Mouse (Mus musculus) urinary bladder, adult 18-20 months (tissue): ENCODE data around the gene Ift43.

Experiments
- DNase-seq, 2 experiments: peaks; one replicate each; pipeline ENCODE4 v3.0.0; 2022; ENCODE audit warnings: low spot score in 2 of 2, mixed read lengths in 2 of 2

Ift43 gene

GRCm38 (mm10) chr12:86082481-86083012, at the start of gene Ift43:
TSS of gene Ift43 (plus strand) at chr12:86082541.
- peak; percentile 76 to 80 for DNase-seq

- no peak for DNase-seq
Measured at GRCm38 (mm10) chr12:86035586-86035985, 46.8 kb upstream of the Ift43 start.

DNA sequence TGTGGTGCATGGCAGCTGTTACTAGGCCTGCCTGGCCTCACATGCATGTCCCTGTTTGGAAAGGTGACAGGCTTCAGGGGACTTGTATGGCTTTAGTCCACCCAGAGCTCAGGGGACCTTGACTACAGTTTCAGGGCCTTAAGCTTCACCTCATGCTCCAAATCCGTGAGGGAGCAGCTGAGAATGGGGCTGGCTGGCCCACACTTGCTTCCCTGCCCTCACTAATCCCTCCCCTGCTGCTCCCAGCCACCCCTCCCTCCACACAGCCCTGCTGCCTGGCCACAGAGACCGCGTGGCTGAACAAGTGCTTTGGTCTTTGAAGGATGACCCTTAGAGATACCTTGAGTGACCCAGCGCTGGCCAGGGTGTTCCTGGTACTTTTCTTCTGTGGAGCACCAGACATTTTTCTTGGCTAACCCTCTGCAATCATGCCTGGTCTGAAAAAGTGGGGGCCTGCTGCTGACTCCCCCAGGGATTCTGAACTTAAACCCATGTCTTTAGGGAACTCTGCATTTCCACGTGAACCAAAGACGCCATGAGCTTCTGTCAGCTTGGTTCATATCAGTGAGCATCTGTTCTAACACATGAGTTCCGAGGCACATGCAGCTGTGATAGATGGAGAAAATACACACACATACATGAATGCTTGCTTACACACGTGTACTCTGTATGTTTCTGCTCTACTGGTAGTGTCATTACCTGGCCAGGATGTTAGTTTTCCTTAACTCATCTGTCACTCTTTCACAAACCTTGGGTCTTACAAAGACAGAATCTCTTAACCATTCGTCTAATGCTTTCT, 45.8 kb upstream of the Ift43 start:
- DNase-seq = no peak

DNA sequence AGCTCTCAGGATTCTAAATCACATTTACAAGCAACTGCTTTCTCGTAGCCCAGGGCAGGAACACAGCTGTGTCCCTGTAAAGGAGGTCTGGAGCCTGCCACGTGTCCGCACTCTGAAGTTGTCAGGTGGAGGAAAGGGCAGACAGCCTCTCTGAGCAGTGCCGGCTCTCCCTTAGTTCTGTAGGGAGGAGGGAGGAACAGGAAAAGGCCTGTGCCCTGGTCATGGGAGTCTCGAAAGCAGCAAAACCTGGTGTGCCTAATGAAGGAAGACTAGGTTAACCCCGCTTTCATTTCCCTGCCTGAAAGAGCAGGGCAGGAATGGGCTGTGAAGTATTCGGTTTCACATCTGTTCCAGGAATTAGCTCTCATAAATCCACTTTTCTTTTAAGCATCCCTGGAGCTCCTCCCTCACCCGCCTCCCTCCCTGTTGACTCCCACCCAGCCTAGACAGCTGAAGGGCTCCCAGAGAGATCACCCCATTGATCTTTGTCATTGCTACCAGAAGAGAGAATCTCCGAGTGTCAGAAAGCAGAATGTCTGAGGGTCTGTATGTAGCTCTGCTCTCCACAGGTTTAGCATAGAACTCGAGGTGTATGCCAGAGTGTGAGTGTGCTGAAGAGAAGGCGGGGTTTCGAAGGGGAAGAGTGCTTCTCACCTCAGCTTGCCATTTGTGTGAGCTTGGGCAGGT, 45.0 kb upstream of the Ift43 start:
- no peak for DNase-seq

DNA sequence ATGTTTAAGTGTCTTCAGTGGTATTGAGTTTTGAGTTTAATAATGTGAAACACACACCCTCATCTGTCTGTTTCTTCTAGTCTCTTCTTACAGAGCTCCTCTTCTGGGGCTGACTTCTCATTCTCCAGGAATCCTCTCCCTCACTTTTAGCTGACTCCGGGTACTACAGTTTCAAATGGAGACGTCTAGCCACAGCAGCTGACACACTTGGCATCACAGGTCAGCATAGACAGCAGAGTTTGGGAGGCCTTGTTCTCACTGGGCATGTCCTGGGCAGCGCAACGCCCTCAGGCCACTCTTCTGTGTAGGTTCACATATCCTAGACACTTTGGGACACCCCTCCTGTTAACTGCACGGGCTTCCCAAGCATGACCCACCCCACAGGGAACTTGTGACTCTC, 43.3 kb upstream of the Ift43 start:
- no peak for DNase-seq

DNA sequence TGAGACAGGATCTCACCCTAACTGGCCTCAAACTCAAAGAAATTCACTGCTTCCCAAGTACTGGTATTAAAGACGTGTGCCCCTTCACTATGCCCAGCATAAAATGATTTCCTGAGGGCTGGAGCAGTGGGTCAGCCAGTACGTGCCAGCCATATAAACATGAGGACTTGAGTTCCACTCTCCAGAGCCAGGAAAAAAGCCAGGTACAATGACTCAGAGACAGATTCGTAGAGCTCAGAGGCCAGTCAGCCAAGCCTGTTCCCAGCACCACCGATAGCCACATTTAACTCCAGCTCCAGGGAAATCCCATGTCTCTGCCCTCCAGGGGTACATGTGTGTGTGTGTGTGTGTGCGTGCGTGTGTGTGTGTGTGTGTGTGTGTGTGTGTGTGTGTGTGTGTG, 42.6 kb upstream of the Ift43 start:
- no peak for DNase-seq

- DNase-seq = no peak
Measured at GRCm38 (mm10) chr12:86046141-86046540, 36.2 kb upstream of the Ift43 start.

GRCm38 (mm10) chr12:86046776-86047175, 35.6 kb upstream of the Ift43 start:
- DNase-seq = no peak

DNA sequence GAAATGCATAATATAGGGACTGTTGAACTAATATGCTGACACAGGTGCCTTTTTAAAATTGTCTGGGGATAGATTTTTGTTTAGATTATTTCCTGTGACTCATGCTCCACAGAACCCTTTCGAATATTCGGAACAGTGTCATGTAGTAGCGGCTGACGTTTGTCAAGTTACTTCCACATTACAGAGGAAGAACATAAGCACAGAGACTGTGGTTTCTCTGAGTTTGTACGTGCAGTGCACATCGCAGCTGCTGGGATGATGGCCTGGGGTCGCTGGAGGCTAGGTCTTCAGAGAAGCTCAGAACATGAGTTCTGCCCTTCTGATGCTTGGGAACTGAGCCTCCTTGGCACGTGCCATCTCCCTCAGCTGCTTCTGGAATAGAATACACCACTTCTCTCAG, 35.0 kb upstream of the Ift43 start:
- DNase-seq = no peak

- no peak for DNase-seq
Measured at GRCm38 (mm10) chr12:86049813-86050212, 32.5 kb upstream of the Ift43 start.

- no peak for DNase-seq
Measured at GRCm38 (mm10) chr12:86051477-86051876, 30.9 kb upstream of the Ift43 start.

DNA sequence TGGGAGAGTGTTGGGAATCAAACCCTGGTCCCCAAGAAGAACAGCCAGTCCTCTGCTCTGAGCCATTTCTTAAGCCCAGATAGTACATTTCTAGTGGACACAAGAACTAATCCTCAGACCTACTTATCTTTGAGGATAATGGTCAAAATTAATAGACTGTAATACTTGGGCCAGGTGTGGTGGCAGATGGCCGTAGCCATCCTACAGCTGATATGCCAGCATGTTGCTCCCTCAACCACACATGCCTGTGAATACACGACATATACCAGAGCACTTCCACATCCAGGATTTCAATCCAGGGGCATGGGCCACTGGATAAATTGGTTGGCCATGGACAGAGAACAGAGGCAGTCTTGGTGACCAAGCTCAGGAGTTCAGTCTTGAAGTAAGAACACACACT, 27.0 kb upstream of the Ift43 start:
- DNase-seq = no peak

DNA sequence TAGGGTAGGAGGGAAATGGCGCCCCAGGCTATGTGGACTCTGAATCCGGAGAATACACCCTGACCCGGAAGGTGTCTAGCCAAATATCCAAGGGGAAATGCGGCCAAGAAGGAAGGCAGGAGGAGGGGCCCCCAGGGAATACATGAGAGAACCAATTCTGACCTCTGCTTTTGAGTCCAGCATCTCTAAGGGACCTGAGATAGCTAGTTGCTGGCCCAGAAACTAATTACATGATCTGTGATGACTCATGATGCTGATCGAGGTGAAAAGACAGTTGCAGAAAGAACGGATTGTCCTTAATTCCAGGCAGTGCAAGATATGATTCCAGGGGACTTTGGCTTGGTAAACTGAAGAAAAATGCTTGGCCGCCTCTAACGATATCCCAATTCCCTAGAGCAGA, 25.4 kb upstream of the Ift43 start:
- no peak for DNase-seq

- no peak for DNase-seq
Measured at GRCm38 (mm10) chr12:86057516-86057915, 24.8 kb upstream of the Ift43 start.

DNA sequence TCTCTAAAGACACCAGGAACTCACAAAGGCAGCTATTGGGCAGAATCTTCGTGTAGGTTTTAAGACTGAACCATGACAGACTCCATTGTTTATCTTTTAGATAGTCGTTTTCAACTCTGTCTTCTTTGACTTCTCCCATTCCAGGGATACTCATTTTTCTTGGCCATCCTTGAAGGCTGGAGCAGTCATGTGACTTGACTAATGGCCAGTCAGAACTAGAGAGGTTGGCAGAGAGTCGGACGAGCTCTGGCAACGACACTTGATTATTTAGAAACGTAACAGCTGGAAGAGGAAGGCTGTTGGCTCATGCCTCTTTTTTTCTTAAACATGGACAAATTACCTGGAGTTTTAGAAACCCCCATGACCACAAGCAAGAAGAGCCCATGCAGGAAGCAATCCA, 23.0 kb upstream of the Ift43 start:
- no peak for DNase-seq

DNA sequence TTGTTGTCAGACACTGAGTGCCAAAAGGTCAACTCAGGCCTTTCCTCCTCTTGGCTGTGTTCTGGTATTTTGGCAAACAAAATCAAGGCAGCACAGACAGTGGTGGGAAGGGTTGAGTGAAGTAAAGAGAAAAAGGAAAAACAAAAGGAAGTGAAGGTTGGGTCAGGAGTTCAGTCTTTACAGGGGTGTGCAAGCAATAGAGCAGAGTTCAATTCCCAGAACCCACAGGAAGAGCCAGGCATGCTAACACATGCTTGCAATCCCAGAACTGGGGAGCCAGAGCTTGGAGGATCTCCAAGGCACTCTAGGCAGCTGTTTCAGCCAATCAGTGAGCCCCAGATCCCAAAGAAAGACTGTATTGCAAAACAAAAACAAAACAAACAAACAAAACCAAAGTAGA, 17.5 kb upstream of the Ift43 start:
- no peak for DNase-seq

GRCm38 (mm10) chr12:86071432-86071831, 10.9 kb upstream of the Ift43 start:
- DNase-seq = no peak

DNA sequence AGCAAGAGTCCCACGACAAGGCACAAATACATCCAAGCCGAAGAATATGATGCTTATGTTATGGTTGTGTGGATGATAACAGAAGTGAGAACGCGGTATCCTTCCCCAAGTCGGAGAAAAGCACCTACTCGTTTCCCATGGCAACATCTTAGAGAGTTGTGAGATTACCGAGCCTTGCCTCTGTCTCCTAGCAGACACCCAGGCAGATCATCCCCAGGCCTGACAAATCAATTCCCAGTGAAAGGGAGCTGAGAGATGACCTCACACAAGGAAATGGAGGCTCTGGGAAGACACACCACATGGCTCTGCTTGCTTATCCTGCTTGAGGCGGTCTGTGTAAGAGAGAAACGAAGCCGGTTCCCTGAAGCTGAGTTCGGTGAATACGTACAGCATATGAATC, 7.7 kb upstream of the Ift43 start:
- no peak for DNase-seq

DNA sequence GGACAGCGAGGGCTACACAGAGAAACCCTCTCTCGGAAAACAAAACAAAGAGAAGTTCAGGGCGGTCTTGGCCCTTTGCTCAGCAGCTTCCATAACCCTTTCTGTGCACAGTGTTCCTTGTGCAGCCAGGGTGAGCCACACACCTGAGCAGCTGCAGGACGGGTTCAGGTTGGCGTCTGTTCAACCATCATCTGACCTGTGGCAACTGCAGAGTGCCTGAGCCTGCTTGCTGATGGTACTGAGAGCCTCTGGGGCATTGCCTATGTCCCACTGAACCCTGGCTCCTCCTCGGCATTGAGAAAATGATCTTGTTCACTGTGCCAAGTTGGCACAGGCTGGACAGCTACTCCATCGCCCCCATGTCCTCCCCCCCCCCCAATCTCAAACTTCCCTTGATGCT, 7.0 kb upstream of the Ift43 start:
- no peak for DNase-seq

GRCm38 (mm10) chr12:86076321-86076901, 5.9 kb upstream of the Ift43 start:
- peak; percentile 9 to 20 for DNase-seq

- peak in 1 of 2 experiments; percentile 6 for DNase-seq
Measured at GRCm38 (mm10) chr12:86077322-86077721, 5.0 kb upstream of the Ift43 start.

DNA sequence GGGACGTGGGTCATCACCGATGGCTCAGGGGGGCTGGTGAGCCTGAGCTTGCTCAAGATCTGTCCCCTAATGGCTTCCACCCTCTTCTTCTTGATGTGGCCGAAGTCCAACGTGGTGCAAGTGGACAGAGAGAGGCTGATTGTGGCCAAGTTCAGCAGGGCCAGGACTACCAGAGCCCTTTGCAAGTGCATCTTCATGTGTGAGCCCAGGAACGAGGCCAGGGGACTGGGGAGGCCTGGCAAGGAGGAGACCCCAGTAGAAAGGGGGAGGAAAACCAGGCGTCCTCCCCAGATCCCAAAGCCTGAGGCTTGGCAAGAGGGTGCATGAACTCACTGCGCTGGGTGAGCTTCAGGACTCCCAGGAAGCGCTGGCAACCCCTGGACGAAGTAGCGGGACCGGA, 4.6 kb upstream of the Ift43 start:
- DNase-seq = peak in 1 of 2 experiments; percentile 7

GRCm38 (mm10) chr12:86078176-86078552, 4.2 kb upstream of the Ift43 start:
- no peak for DNase-seq
